Mouse (Mus musculus): Measurements from ENCODE around the gene Sox8.

The Sox8 gene

GRCm38 (mm10) chr17:25570648-25571452, at the start of gene Sox8:
Gene Sox8 (minus strand): TSS chr17:25570686.
- peak; percentile 95 for DNase-seq (ENCODE audit: extremely low spot score)

GRCm38 (mm10) chr17:25618508-25619056, 48.1 kb upstream of the Sox8 start:
- DNase-seq (ENCODE audit: extremely low spot score) = no peak

- DNase-seq (ENCODE audit: extremely low spot score) = no peak
These were observed 44.4 kb upstream of the Sox8 start for GRCm38 (mm10) chr17:25614723-25615510.

GRCm38 (mm10) chr17:25613323-25613722, 42.8 kb upstream of the Sox8 start:
- DNase-seq (ENCODE audit: extremely low spot score) = no peak

GRCm38 (mm10) chr17:25612537-25612936, 42.1 kb upstream of the Sox8 start:
- no peak for DNase-seq (ENCODE audit: extremely low spot score)

- DNase-seq (ENCODE audit: extremely low spot score) = no peak
These were observed 39.7 kb upstream of the Sox8 start for GRCm38 (mm10) chr17:25610151-25610550.

- DNase-seq (ENCODE audit: extremely low spot score) = no peak
These were observed 39.0 kb upstream of the Sox8 start for GRCm38 (mm10) chr17:25609506-25609828.

GRCm38 (mm10) chr17:25608821-25609505, 38.5 kb upstream of the Sox8 start:
- no peak for DNase-seq (ENCODE audit: extremely low spot score)

GRCm38 (mm10) chr17:25608137-25608785, 37.8 kb upstream of the Sox8 start:
- DNase-seq (ENCODE audit: extremely low spot score) = no peak

- no peak for DNase-seq (ENCODE audit: extremely low spot score)
These were observed 33.7 kb upstream of the Sox8 start for GRCm38 (mm10) chr17:25604234-25604633.

- no peak for DNase-seq (ENCODE audit: extremely low spot score)
These were observed 31.9 kb upstream of the Sox8 start for GRCm38 (mm10) chr17:25602366-25602765.

GRCm38 (mm10) chr17:25597537-25597936, 27.1 kb upstream of the Sox8 start:
- DNase-seq (ENCODE audit: extremely low spot score) = no peak

- no peak for DNase-seq (ENCODE audit: extremely low spot score)
These were observed 25.0 kb upstream of the Sox8 start for GRCm38 (mm10) chr17:25595495-25595894.

- peak; percentile 58 for DNase-seq (ENCODE audit: extremely low spot score)
These were observed 23.1 kb upstream of the Sox8 start for GRCm38 (mm10) chr17:25593411-25594261.

GRCm38 (mm10) chr17:25592336-25592735, 21.9 kb upstream of the Sox8 start:
- DNase-seq (ENCODE audit: extremely low spot score) = no peak

GRCm38 (mm10) chr17:25590985-25591384, 20.5 kb upstream of the Sox8 start:
- DNase-seq (ENCODE audit: extremely low spot score) = no peak

- DNase-seq (ENCODE audit: extremely low spot score) = no peak
These were observed 19.6 kb upstream of the Sox8 start for GRCm38 (mm10) chr17:25590068-25590467.

GRCm38 (mm10) chr17:25584646-25585045, 14.2 kb upstream of the Sox8 start:
- DNase-seq (ENCODE audit: extremely low spot score) = no peak

GRCm38 (mm10) chr17:25583858-25584257, 13.4 kb upstream of the Sox8 start:
- no peak for DNase-seq (ENCODE audit: extremely low spot score)

GRCm38 (mm10) chr17:25583099-25583498, 12.6 kb upstream of the Sox8 start:
- DNase-seq (ENCODE audit: extremely low spot score) = no peak

- DNase-seq (ENCODE audit: extremely low spot score) = no peak
These were observed 11.6 kb upstream of the Sox8 start for GRCm38 (mm10) chr17:25582076-25582475.

All from embryo, embryonic 9.5 days (tissue).